Mouse (Mus musculus): ENCODE results near the gene Gm12355. TPM values are rescaled to one million over a fixed set of nuclear protein-coding genes. Genes with fewer than 3 reads are reported as not detected.
"Not testable (repeated sequence)": the region's sequence is repeated elsewhere in the genome, so short reads cannot be mapped to it uniquely, and the experiment has no call there.

Gene Gm12355
- 10 to 100 TPM in 1 of 2 experiments, 1 to 10 TPM in 1; 8.8 to 12.9 TPM for total RNA-seq (2021)
- long read RNA-seq, experiment 1 = 0 reads
- long read RNA-seq, experiment 2 = 0 reads

GRCm38 (mm10) chr11:98625611-98626410 lies at the start of gene Gm12355, which contains the start of gene Gsdma3:
Gm12355 (minus strand) TSS chr11:98625661.
Gsdma3 (plus strand) TSS chr11:98626360.
- intact Hi-C loops (cut with DNase I) = no loop called here

GRCm38 (mm10) chr11:98673136-98673535 lies 47.7 kb upstream of the Gm12355 start:
- peak; percentile 52 to 69 for DNase-seq
- intact Hi-C loops (cut with DNase I) = loop anchor here (5.0 kb wide), 1 partner anchor 66 kb away; no protein-coding TSS in a partner anchor

More at GRCm38 (mm10) chr11:98625611-98626410, at the start of gene Gm12355, which contains the start of gene Gsdma3:
- no peak for DNase-seq

- no peak for DNase-seq
- intact Hi-C loops (cut with DNase I) = loop anchor here (5.0 kb wide), 1 partner anchor 65 kb away; no protein-coding TSS in a partner anchor
Measured at GRCm38 (mm10) chr11:98672482-98672881, 47.0 kb upstream of the Gm12355 start.

- intact Hi-C loops (cut with DNase I) = loop anchor here (5.0 kb wide), 1 partner anchor 65 kb away; no protein-coding TSS in a partner anchor
- no peak for DNase-seq
Measured at GRCm38 (mm10) chr11:98671857-98672256, 46.4 kb upstream of the Gm12355 start.

- DNase-seq = no peak
- intact Hi-C loops (cut with DNase I) = loop anchor here (5.0 kb wide), 1 partner anchor 64 kb away; no protein-coding TSS in a partner anchor
Measured at GRCm38 (mm10) chr11:98671284-98671815, 45.9 kb upstream of the Gm12355 start.

- DNase-seq = no peak
- intact Hi-C loops (cut with DNase I) = no loop called here
Measured at GRCm38 (mm10) chr11:98668984-98669383, 43.5 kb upstream of the Gm12355 start.

GRCm38 (mm10) chr11:98664091-98664490 lies 38.6 kb upstream of the Gm12355 start, which contains the start of gene Gsdma:
Gsdma (plus strand) TSS chr11:98664351.
- intact Hi-C loops (cut with DNase I) = no loop called here
- no peak for DNase-seq

GRCm38 (mm10) chr11:98660517-98660916 lies 35.1 kb upstream of the Gm12355 start:
- peak; percentile 16 to 35 for DNase-seq
- intact Hi-C loops (cut with DNase I) = no loop called here

GRCm38 (mm10) chr11:98655076-98655475 lies 29.6 kb upstream of the Gm12355 start:
- DNase-seq = peak; percentile 31 to 52
- intact Hi-C loops (cut with DNase I) = not testable (repeated sequence)

- intact Hi-C loops (cut with DNase I) = no loop called here
- no peak for DNase-seq
Measured at GRCm38 (mm10) chr11:98646459-98646858, 21.0 kb upstream of the Gm12355 start, which contains the start of gene Gsdma2. Gsdma2 (plus strand) TSS chr11:98646759.

- intact Hi-C loops (cut with DNase I) = no loop called here
- no peak for DNase-seq
Measured at GRCm38 (mm10) chr11:98645946-98646345, 20.5 kb upstream of the Gm12355 start.

- intact Hi-C loops (cut with DNase I) = no loop called here
- no peak for DNase-seq
Measured at GRCm38 (mm10) chr11:98644757-98645156, 19.3 kb upstream of the Gm12355 start.

- intact Hi-C loops (cut with DNase I) = no loop called here
- DNase-seq = no peak
Measured at GRCm38 (mm10) chr11:98640091-98640490, 14.6 kb upstream of the Gm12355 start.

- intact Hi-C loops (cut with DNase I) = no loop called here
- DNase-seq = no peak
Measured at GRCm38 (mm10) chr11:98637501-98637900, 12.0 kb upstream of the Gm12355 start.

- intact Hi-C loops (cut with DNase I) = not testable (repeated sequence)
- DNase-seq = peak in 1 of 2 experiments; percentile 15
Measured at GRCm38 (mm10) chr11:98635312-98635970, 10.0 kb upstream of the Gm12355 start.

- intact Hi-C loops (cut with DNase I) = no loop called here
- no peak for DNase-seq
Measured at GRCm38 (mm10) chr11:98630646-98631045, 5.2 kb upstream of the Gm12355 start.

- intact Hi-C loops (cut with DNase I) = no loop called here
Measured at GRCm38 (mm10) chr11:98628706-98629105, 3.2 kb upstream of the Gm12355 start.

GRCm38 (mm10) chr11:98624381-98624780 lies 1.1 kb downstream of the Gm12355 start:
- DNase-seq; intact Hi-C loops (cut with DNase I): not testable (repeated sequence)

More at GRCm38 (mm10) chr11:98628706-98629105, 3.2 kb upstream of the Gm12355 start:
- DNase-seq = no peak

GRCm38 (mm10) chr11:98623981-98624380 lies 1.5 kb downstream of the Gm12355 start:
- DNase-seq; intact Hi-C loops (cut with DNase I): not testable (repeated sequence)

- no peak for DNase-seq
- intact Hi-C loops (cut with DNase I) = no loop called here
Measured at GRCm38 (mm10) chr11:98620791-98621190, 4.7 kb downstream of the Gm12355 start.
